Mouse (Mus musculus) heart, embryonic 11.5 days (tissue): Measurements from ENCODE around the gene Gm4924. TPM values are rescaled to one million over a fixed set of nuclear protein-coding genes. Genes with fewer than 3 reads are reported as not detected.

ENCODE experiments used
- ATAC-seq: fragments of 200-750 bp; cut with Nextera tagmentation; replicated peaks from 2 replicates; pipeline ENCODE4 v1.8.0; 2017; ENCODE audit warnings: moderate library complexity; ENCODE audit not compliant: insufficient number of reproducible peaks, low FRiP score, low TSS enrichment
- H3K27ac ChIP-seq: fragments of 300-500 bp; sonication (generic); 2 replicates; pipeline ENCODE4 v1.5.1; 2014; ENCODE audit warnings: mild to moderate bottlenecking, low read depth, low read length
- H3K27me3 ChIP-seq: fragments of 300-500 bp; sonication (generic); 2 replicates; pipeline ENCODE4 v1.6.1; 2014; ENCODE audit warnings: mild to moderate bottlenecking, low read length, mixed read lengths; ENCODE audit not compliant: control insufficient read depth, insufficient read depth
- H3K36me3 ChIP-seq: fragments of 300-500 bp; sonication (generic); 2 replicates; pipeline ENCODE4 v1.6.1; 2014; ENCODE audit warnings: mild to moderate bottlenecking, low read length, moderate library complexity, mixed read lengths; ENCODE audit not compliant: control insufficient read depth, insufficient read depth
- H3K4me1 ChIP-seq: fragments of 300-500 bp; sonication (generic); 2 replicates; pipeline ENCODE4 v1.6.1; 2014; ENCODE audit warnings: low read length; ENCODE audit not compliant: control insufficient read depth, insufficient read depth
- H3K4me2 ChIP-seq: fragments of 300-500 bp; sonication (generic); 2 replicates; pipeline ENCODE4 v1.6.1; 2014; ENCODE audit warnings: mild to moderate bottlenecking, moderate library complexity
- H3K4me3 ChIP-seq: fragments of 300-500 bp; sonication (generic); 2 replicates; pipeline ENCODE4 v1.5.1; 2014; ENCODE audit warnings: low read depth, low read length
- H3K9ac ChIP-seq: fragments of 300-500 bp; sonication (generic); 2 replicates; pipeline ENCODE4 v1.6.1; 2014; ENCODE audit warnings: mild to moderate bottlenecking, low read depth, low read length, moderate library complexity
- H3K9me3 ChIP-seq: fragments of 300-500 bp; sonication (generic); replicated peaks from 2 replicates; pipeline ENCODE4 v1.6.1; 2016; ENCODE audit warnings: low read length; ENCODE audit not compliant: control insufficient read depth
- polyA plus RNA-seq: library from polyadenylated mRNA; unstranded; fragments of >200 nt; fragmentation: Nextera tagmentation; extraction: Ambion mirVana; gene quantifications from 2 replicates; pipeline ENCODE4 v1.2.1, GENCODE M21; 2014

Gene Gm4924
- polyA plus RNA-seq, 1 experiment from 2014 or later: 6.1 TPM

GRCm38 (mm10) chr10:82423631-82424030 is 69.6 kb downstream of the Gm4924 start:
- no peak overlapping the region for H3K4me2 ChIP-seq
- peaks cover 20% of the 10 kb centered on the region for H3K9me3 ChIP-seq
- no peaks in the 10 kb centered on the region for H3K4me1 ChIP-seq
- H3K27ac ChIP-seq: no peak overlapping the region
- H3K36me3 ChIP-seq: no peaks in the 10 kb centered on the region
- ATAC-seq: no peak
- no peak overlapping the region for H3K9ac ChIP-seq
- no peak overlapping the region for H3K4me3 ChIP-seq
- no peaks in the 10 kb centered on the region for H3K27me3 ChIP-seq

Other genes with a start within 250 kb of the Gm4924 start
- 3.5 and 3.7 TPM in 2 replicates for gene AU041133, start 226.2 kb upstream of the Gm4924 start, polyA plus RNA-seq
- gene Zfp938, start 113.0 kb upstream of the Gm4924 start, polyA plus RNA-seq: 9.9 and 11.5 TPM in 2 replicates
- gene 4932415D10Rik, start 37.7 kb upstream of the Gm4924 start, polyA plus RNA-seq: not detected in 2 replicates
- not detected in 2 replicates for gene Gm1553, start 138.4 kb downstream of the Gm4924 start, polyA plus RNA-seq